Mouse (Mus musculus): ENCODE measurements around the gene Gm28048. TPM values are rescaled to one million over a fixed set of nuclear protein-coding genes. Genes with fewer than 3 reads are reported as not detected.

The Gm28048 gene
- polyA plus RNA-seq, 1 experiment from 2014 or later: 8.2 TPM

DNA sequence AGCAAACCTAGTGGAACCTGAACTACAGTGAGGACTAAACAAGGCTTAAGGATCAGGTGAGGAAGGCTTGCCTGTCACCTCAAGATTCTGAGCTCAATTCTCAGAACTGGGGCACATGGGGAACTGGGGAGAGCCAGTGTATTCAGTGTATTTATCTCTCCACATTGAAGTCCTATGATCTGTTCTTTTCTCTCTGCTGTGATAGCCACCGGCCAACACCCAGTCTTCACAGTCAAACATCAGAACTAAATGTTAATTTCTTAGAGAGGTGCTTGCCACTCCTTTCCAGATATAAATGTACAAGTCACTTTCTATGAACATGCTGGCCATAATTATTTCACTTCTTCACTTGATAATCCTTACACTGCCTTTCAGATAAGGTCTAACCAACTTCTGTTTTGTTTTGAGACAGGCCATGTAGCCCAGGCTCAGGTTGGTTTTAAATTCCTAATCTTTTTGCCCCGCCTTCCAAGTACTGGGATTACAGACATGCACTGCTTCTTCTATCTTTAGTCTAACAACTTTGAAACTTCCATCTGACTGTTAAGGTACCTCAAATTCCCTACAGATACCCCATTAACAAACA lies 50.5 kb downstream of the Gm28048 start:
- no peak for ATAC-seq (replicated peaks; ENCODE audit: insufficient number of reproducible peaks, low FRiP score, low TSS enrichment)
- WGBS (ENCODE audit: insufficient replicate concordance): 90% methylated on average over 2 of the region's 2 CpGs
- H3K27me3 ChIP-seq (ENCODE audit: control insufficient read depth, insufficient read depth, low read length): no peaks in the 10 kb centered on the region
- peaks cover 3% of the 10 kb centered on the region; the same call in 1 of the 2 replicates for H3K4me1 ChIP-seq (ENCODE audit: control insufficient read depth, insufficient read depth, low read length)
- no peak overlapping the region for H3K9ac ChIP-seq (ENCODE audit: low read depth, low read length)
- H3K4me3 ChIP-seq (ENCODE audit: low read depth, low read length): no peak overlapping the region
- H3K9me3 ChIP-seq (replicated peaks; ENCODE audit: control insufficient read depth, low read length): no peaks in the 10 kb centered on the region
- no peak overlapping the region for H3K27ac ChIP-seq (ENCODE audit: low read depth, low read length)
- H3K36me3 ChIP-seq (ENCODE audit: control insufficient read depth, insufficient read depth, low read length): no peaks in the 10 kb centered on the region
- no peak overlapping the region for H3K4me2 ChIP-seq

GRCm38 (mm10) chr11:22930129-22930528 lies 51.8 kb downstream of the Gm28048 start:
- H3K27ac ChIP-seq (ENCODE audit: low read depth, low read length): no peak overlapping the region
- no peaks in the 10 kb centered on the region for H3K9me3 ChIP-seq (replicated peaks; ENCODE audit: control insufficient read depth, low read length)
- no peak overlapping the region for H3K9ac ChIP-seq (ENCODE audit: low read depth, low read length)
- no peaks in the 10 kb centered on the region for H3K4me1 ChIP-seq (ENCODE audit: control insufficient read depth, insufficient read depth, low read length)
- no peak overlapping the region for H3K4me3 ChIP-seq (ENCODE audit: low read depth, low read length)
- H3K4me2 ChIP-seq: no peak overlapping the region
- no peak for ATAC-seq (replicated peaks; ENCODE audit: insufficient number of reproducible peaks, low FRiP score, low TSS enrichment)
- H3K27me3 ChIP-seq (ENCODE audit: control insufficient read depth, insufficient read depth, low read length): no peaks in the 10 kb centered on the region
- no peaks in the 10 kb centered on the region for H3K36me3 ChIP-seq (ENCODE audit: control insufficient read depth, insufficient read depth, low read length)
- 70% methylated on average over 2 of the region's 2 CpGs for WGBS (ENCODE audit: insufficient replicate concordance)

GRCm38 (mm10) chr11:22928586-22929169 lies 53.2 kb downstream of the Gm28048 start:
- Histone ChIP-seq H3K27ac (ENCODE audit: low read depth, low read length) (no peak overlapping the region), H3K9me3 (replicated peaks; ENCODE audit: control insufficient read depth, low read length) (no peaks in the 10 kb centered on the region), H3K4me3 (ENCODE audit: low read depth, low read length) (no peak overlapping the region), H3K27me3 (ENCODE audit: control insufficient read depth, insufficient read depth, low read length) (no peaks in the 10 kb centered on the region), H3K9ac (ENCODE audit: low read depth, low read length) (no peak overlapping the region), H3K36me3 (ENCODE audit: control insufficient read depth, insufficient read depth, low read length) (no peaks in the 10 kb centered on the region), H3K4me2 (no peak overlapping the region), H3K4me1 (ENCODE audit: control insufficient read depth, insufficient read depth, low read length) (no peaks in the 10 kb centered on the region)
- 66% methylated on average over 8 of the region's 8 CpGs for WGBS (ENCODE audit: insufficient replicate concordance)
- ATAC-seq (replicated peaks; ENCODE audit: insufficient number of reproducible peaks, low FRiP score, low TSS enrichment): no peak

DNA sequence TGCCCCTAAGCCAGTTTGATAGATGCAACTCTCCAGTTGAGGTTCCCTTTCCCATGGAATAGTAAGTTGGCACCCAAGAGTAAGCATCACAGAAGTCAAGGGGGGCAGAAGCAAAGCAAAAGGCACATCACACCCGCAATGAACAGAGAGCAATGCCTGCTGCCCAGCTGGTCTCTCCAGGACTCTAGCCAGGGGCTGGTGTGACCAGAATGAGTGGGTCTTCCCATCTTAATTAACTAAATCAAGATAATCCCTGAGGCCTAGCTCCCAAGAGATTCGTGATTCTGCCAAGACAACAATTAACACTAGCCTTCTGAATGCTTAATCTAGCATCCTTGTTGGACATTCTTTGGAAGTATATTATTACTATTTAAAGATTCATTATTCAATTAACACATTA lies 58.3 kb downstream of the Gm28048 start:
- ATAC-seq (replicated peaks; ENCODE audit: insufficient number of reproducible peaks, low FRiP score, low TSS enrichment): no peak

GRCm38 (mm10) chr11:22922546-22922945 lies 59.3 kb downstream of the Gm28048 start:
- H3K36me3 ChIP-seq (ENCODE audit: control insufficient read depth, insufficient read depth, low read length): peaks cover under 1% of the 10 kb centered on the region; the same call in 1 of the 2 replicates
- H3K4me3 ChIP-seq (ENCODE audit: low read depth, low read length): no peak overlapping the region
- 62% methylated on average over 2 of the region's 2 CpGs for WGBS (ENCODE audit: insufficient replicate concordance)
- H3K27me3 ChIP-seq (ENCODE audit: control insufficient read depth, insufficient read depth, low read length): no peaks in the 10 kb centered on the region
- no peaks in the 10 kb centered on the region for H3K9me3 ChIP-seq (replicated peaks; ENCODE audit: control insufficient read depth, low read length)
- no peak overlapping the region for H3K9ac ChIP-seq (ENCODE audit: low read depth, low read length)
- H3K27ac ChIP-seq (ENCODE audit: low read depth, low read length): no peak overlapping the region
- no peak for ATAC-seq (replicated peaks; ENCODE audit: insufficient number of reproducible peaks, low FRiP score, low TSS enrichment)
- no peaks in the 10 kb centered on the region for H3K4me1 ChIP-seq (ENCODE audit: control insufficient read depth, insufficient read depth, low read length)
- no peak overlapping the region for H3K4me2 ChIP-seq

More for the DNA sequence above, 58.3 kb downstream of the Gm28048 start:
- no peaks in the 10 kb centered on the region for H3K36me3 ChIP-seq (ENCODE audit: control insufficient read depth, insufficient read depth, low read length)
- H3K27me3 ChIP-seq (ENCODE audit: control insufficient read depth, insufficient read depth, low read length): no peaks in the 10 kb centered on the region
- 76% methylated on average over 2 of the region's 2 CpGs for WGBS (ENCODE audit: insufficient replicate concordance)
- H3K4me1 ChIP-seq (ENCODE audit: control insufficient read depth, insufficient read depth, low read length): no peaks in the 10 kb centered on the region
- no peak overlapping the region for H3K4me3 ChIP-seq (ENCODE audit: low read depth, low read length)
- no peaks in the 10 kb centered on the region for H3K9me3 ChIP-seq (replicated peaks; ENCODE audit: control insufficient read depth, low read length)
- no peak overlapping the region for H3K27ac ChIP-seq (ENCODE audit: low read depth, low read length)
- no peak overlapping the region for H3K4me2 ChIP-seq
- H3K9ac ChIP-seq (ENCODE audit: low read depth, low read length): no peak overlapping the region

DNA sequence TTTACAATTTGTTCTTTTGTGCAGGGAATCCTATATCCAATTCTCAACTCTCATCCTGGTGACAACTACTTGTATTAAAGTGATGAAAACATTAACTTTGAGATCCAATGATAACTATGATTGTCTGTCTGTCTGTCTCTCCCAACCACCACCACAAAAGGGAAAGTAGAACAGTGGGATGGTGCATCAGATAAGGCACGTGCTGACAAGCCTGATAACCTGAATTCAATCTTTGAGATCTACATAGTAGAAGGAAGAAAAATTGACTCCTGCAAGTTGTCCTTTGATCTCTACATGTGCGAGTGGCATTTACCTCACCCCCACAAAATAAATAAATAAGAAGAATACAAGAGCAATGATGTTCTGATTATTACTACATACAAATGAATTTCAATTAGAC lies 62.6 kb downstream of the Gm28048 start:
- no peak overlapping the region for H3K9ac ChIP-seq (ENCODE audit: low read depth, low read length)
- no peak overlapping the region for H3K27ac ChIP-seq (ENCODE audit: low read depth, low read length)
- ATAC-seq (replicated peaks; ENCODE audit: insufficient number of reproducible peaks, low FRiP score, low TSS enrichment): no peak
- H3K27me3 ChIP-seq (ENCODE audit: control insufficient read depth, insufficient read depth, low read length): no peaks in the 10 kb centered on the region
- H3K36me3 ChIP-seq (ENCODE audit: control insufficient read depth, insufficient read depth, low read length): peaks cover 4% of the 10 kb centered on the region; the same call in 1 of the 2 replicates
- no peak overlapping the region for H3K4me2 ChIP-seq
- H3K4me1 ChIP-seq (ENCODE audit: control insufficient read depth, insufficient read depth, low read length): no peaks in the 10 kb centered on the region
- H3K9me3 ChIP-seq (replicated peaks; ENCODE audit: control insufficient read depth, low read length): no peaks in the 10 kb centered on the region
- 69% methylated on average over 2 of the region's 2 CpGs for WGBS (ENCODE audit: insufficient replicate concordance)
- H3K4me3 ChIP-seq (ENCODE audit: low read depth, low read length): no peak overlapping the region

GRCm38 (mm10) chr11:22917786-22918185 lies 64.1 kb downstream of the Gm28048 start:
- Histone ChIP-seq H3K36me3 (ENCODE audit: control insufficient read depth, insufficient read depth, low read length) (peaks cover 4% of the 10 kb centered on the region; the same call in 1 of the 2 replicates), H3K9me3 (replicated peaks; ENCODE audit: control insufficient read depth, low read length) (no peaks in the 10 kb centered on the region), H3K4me3 (ENCODE audit: low read depth, low read length) (no peak overlapping the region), H3K4me1 (ENCODE audit: control insufficient read depth, insufficient read depth, low read length) (no peaks in the 10 kb centered on the region), H3K4me2 (no peak overlapping the region), H3K27me3 (ENCODE audit: control insufficient read depth, insufficient read depth, low read length) (no peaks in the 10 kb centered on the region), H3K27ac (ENCODE audit: low read depth, low read length) (no peak overlapping the region), H3K9ac (ENCODE audit: low read depth, low read length) (no peak overlapping the region)
- WGBS (ENCODE audit: insufficient replicate concordance): 85% methylated on average over 7 of the region's 7 CpGs
- ATAC-seq (replicated peaks; ENCODE audit: insufficient number of reproducible peaks, low FRiP score, low TSS enrichment): no peak

GRCm38 (mm10) chr11:22913744-22914143 lies 68.1 kb downstream of the Gm28048 start:
- H3K4me1 ChIP-seq (ENCODE audit: control insufficient read depth, insufficient read depth, low read length): peaks cover 5% of the 10 kb centered on the region
- WGBS (ENCODE audit: insufficient replicate concordance): 59% methylated on average over 4 of the region's 4 CpGs
- no peak overlapping the region for H3K27ac ChIP-seq (ENCODE audit: low read depth, low read length)
- H3K9ac ChIP-seq (ENCODE audit: low read depth, low read length): no peak overlapping the region
- no peaks in the 10 kb centered on the region for H3K9me3 ChIP-seq (replicated peaks; ENCODE audit: control insufficient read depth, low read length)
- H3K36me3 ChIP-seq (ENCODE audit: control insufficient read depth, insufficient read depth, low read length): peaks cover 4% of the 10 kb centered on the region; the same call in 1 of the 2 replicates
- no peak overlapping the region for H3K4me3 ChIP-seq (ENCODE audit: low read depth, low read length)
- no peak overlapping the region for H3K4me2 ChIP-seq
- ATAC-seq (replicated peaks; ENCODE audit: insufficient number of reproducible peaks, low FRiP score, low TSS enrichment): no peak
- H3K27me3 ChIP-seq (ENCODE audit: control insufficient read depth, insufficient read depth, low read length): no peaks in the 10 kb centered on the region

GRCm38 (mm10) chr11:22911831-22912230 lies 70.1 kb downstream of the Gm28048 start:
- H3K9me3 ChIP-seq (replicated peaks; ENCODE audit: control insufficient read depth, low read length): no peaks in the 10 kb centered on the region
- 69% methylated on average over 7 of the region's 7 CpGs for WGBS (ENCODE audit: insufficient replicate concordance)
- H3K27me3 ChIP-seq (ENCODE audit: control insufficient read depth, insufficient read depth, low read length): no peaks in the 10 kb centered on the region
- H3K9ac ChIP-seq (ENCODE audit: low read depth, low read length): no peak overlapping the region
- no peak overlapping the region for H3K4me2 ChIP-seq
- no peak overlapping the region for H3K4me3 ChIP-seq (ENCODE audit: low read depth, low read length)
- H3K27ac ChIP-seq (ENCODE audit: low read depth, low read length): 0 out of 2 replicates have a peak overlapping the region, but pooled peaks have one; percentile 35
- H3K36me3 ChIP-seq (ENCODE audit: control insufficient read depth, insufficient read depth, low read length): no peaks in the 10 kb centered on the region
- H3K4me1 ChIP-seq (ENCODE audit: control insufficient read depth, insufficient read depth, low read length): peaks cover 5% of the 10 kb centered on the region
- ATAC-seq (replicated peaks; ENCODE audit: insufficient number of reproducible peaks, low FRiP score, low TSS enrichment): no peak

Measured in heart, embryonic 11.5 days (tissue).